Mouse (Mus musculus): ENCODE results near the gene Fnbp4.
"Not testable (repeated sequence)": the region's sequence is repeated elsewhere in the genome, so short reads cannot be mapped to it uniquely, and the experiment has no call there.

DNA sequence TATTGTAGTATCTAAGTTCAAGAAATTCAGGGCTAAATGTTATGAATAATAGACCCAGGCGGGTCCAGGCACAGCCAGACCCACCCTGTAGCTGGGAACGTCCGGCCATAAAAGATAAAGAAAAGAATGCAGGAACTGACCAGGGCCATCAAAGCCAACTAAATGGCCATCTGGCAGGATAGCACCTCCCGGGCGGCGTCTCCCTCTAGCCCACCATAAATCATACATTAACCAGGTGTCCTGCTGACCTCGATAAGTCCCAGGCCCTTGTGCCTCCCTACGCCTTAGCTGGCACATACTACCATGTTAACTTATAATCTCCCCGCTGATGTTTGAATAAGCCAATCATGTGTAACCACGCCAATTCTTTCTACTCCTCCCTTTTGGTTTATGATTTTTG lies 79.4 kb downstream of the Fnbp4 start:
- not testable (repeated sequence) for TF ChIP-seq POLR2A (IDR thresholded peaks at IDR 0.05; ENCODE audit: extremely low read depth, insufficient read depth, low read length); CTCF (IDR thresholded peaks at IDR 0.05; ENCODE audit: low read depth, low read length)
